Mouse (Mus musculus) hindbrain, embryonic 14.5 days (tissue): ENCODE measurements around the gene Mars. TPM values are rescaled to one million over a fixed set of nuclear protein-coding genes. Genes with fewer than 3 reads are reported as not detected.

Experiments
- ATAC-seq: fragments of 200-750 bp; cut with Nextera tagmentation; 2 replicates; pipeline ENCODE4 v1.8.0; 2017; ENCODE audit warnings: moderate number of reproducible peaks, mild to moderate bottlenecking, moderate TSS enrichment, moderate library complexity; ENCODE audit not compliant: low FRiP score
- DNase-seq: peaks from one replicate; pipeline ENCODE4 v3.0.0-alpha.2; 2015; ENCODE audit warnings: low spot score
- H3K27ac ChIP-seq: fragments of 300-500 bp; sonication (generic); 2 replicates; pipeline ENCODE4 v1.5.1; 2014; ENCODE audit warnings: mild to moderate bottlenecking, moderate library complexity
- H3K27me3 ChIP-seq: fragments of 300-500 bp; sonication (generic); 2 replicates; pipeline ENCODE4 v1.6.1; 2014; ENCODE audit warnings: mild to moderate bottlenecking, low read length, mixed read lengths; ENCODE audit not compliant: control insufficient read depth, insufficient read depth
- H3K36me3 ChIP-seq: fragments of 300-500 bp; sonication (generic); replicated peaks from 2 replicates; pipeline ENCODE4 v1.6.1; 2014; ENCODE audit not compliant: control insufficient read depth, insufficient read depth
- H3K4me1 ChIP-seq: fragments of 300-500 bp; sonication (generic); replicated peaks from 2 replicates; pipeline ENCODE4 v1.6.1; 2014; ENCODE audit warnings: antibody characterized with exemption, low read length, mixed read lengths; ENCODE audit not compliant: control insufficient read depth, insufficient read depth
- H3K4me2 ChIP-seq: fragments of 300-500 bp; sonication (generic); replicated peaks from 2 replicates; pipeline ENCODE4 v1.6.1; 2014; ENCODE audit warnings: mild to moderate bottlenecking, moderate library complexity
- H3K4me3 ChIP-seq: fragments of 300-500 bp; sonication (generic); replicated peaks from 2 replicates; pipeline ENCODE4 v1.5.1; 2014; ENCODE audit warnings: mild to moderate bottlenecking, low read length
- H3K9ac ChIP-seq: fragments of 300-500 bp; sonication (generic); 2 replicates; pipeline ENCODE4 v1.6.1; 2014
- H3K9me3 ChIP-seq: fragments of 300-500 bp; sonication (generic); 2 replicates; pipeline ENCODE4 v1.6.1; 2016; ENCODE audit warnings: low read length; ENCODE audit not compliant: control insufficient read depth
- WGBS: fragments of 180-500 bp; shearing (Covaris S2); extraction: QIAGEN DNeasy Blood & Tissue Kit; methylation state at CpG from one replicate; pipeline ENCODE4 v1.1.7; 2014; 5-methylcytosine and 5-hydroxymethylcytosine counted together
- polyA plus RNA-seq: library from polyadenylated mRNA; unstranded; fragments of >200 nt; fragmentation: Nextera tagmentation; extraction: Ambion mirVana; gene quantifications from 2 replicates; pipeline ENCODE4 v1.2.1, GENCODE M21; 2014

The Mars gene
- polyA plus RNA-seq, 1 experiment from 2014 or later = 113 TPM

- H3K27ac ChIP-seq = peak overlapping the region; percentile 61
- H3K4me1 ChIP-seq = peaks cover 18% of the 10 kb centered on the region; the same call in 1 of the 2 replicates
- H3K4me2 ChIP-seq = peak overlapping the region; percentile 52
- DNase-seq (no peak), ATAC-seq (peak; percentile 18; the same call in 1 of the 2 replicates)
- no peaks in the 10 kb centered on the region for H3K9me3 ChIP-seq
- H3K9ac ChIP-seq = peak overlapping the region; percentile 31; the same call in 1 of the 2 replicates
- peaks cover 37% of the 10 kb centered on the region for H3K27me3 ChIP-seq
- no peaks in the 10 kb centered on the region for H3K36me3 ChIP-seq
- H3K4me3 ChIP-seq = peak overlapping the region; percentile 31
- under 1% methylated on average over 39 of the region's 42 CpGs for WGBS
Observed at GRCm38 (mm10) chr10:127339683-127340576, 28.3 kb upstream of the Mars start.

- ATAC-seq (peak; percentile 82), DNase-seq (peak; percentile 93)
- peak overlapping the region; percentile 31 for H3K4me3 ChIP-seq
- peak overlapping the region; percentile 52 for H3K4me2 ChIP-seq
- WGBS = under 1% methylated on average over 31 of the region's 31 CpGs
- peak overlapping the region; percentile 61 for H3K27ac ChIP-seq
- H3K9me3 ChIP-seq = no peaks in the 10 kb centered on the region
- peaks cover 37% of the 10 kb centered on the region for H3K27me3 ChIP-seq
- H3K4me1 ChIP-seq = peaks cover 18% of the 10 kb centered on the region; the same call in 1 of the 2 replicates
- 0 out of 2 replicates have a peak overlapping the region, but pooled peaks have one; percentile 31 for H3K9ac ChIP-seq
- H3K36me3 ChIP-seq = no peaks in the 10 kb centered on the region
Observed at GRCm38 (mm10) chr10:127338930-127339682, 27.5 kb upstream of the Mars start.

- no peaks in the 10 kb centered on the region for H3K9me3 ChIP-seq
- peaks cover 37% of the 10 kb centered on the region for H3K27me3 ChIP-seq
- ATAC-seq = no peak
- H3K9ac ChIP-seq = no peak overlapping the region
- 84% methylated on average over 6 of the region's 6 CpGs for WGBS
- DNase-seq = no peak
- no peak overlapping the region for H3K4me2 ChIP-seq
- no peaks in the 10 kb centered on the region for H3K36me3 ChIP-seq
- no peak overlapping the region for H3K27ac ChIP-seq
- H3K4me3 ChIP-seq = no peak overlapping the region
- H3K4me1 ChIP-seq = peaks cover 18% of the 10 kb centered on the region; the same call in 1 of the 2 replicates
Observed at GRCm38 (mm10) chr10:127337536-127338099, 26.0 kb upstream of the Mars start.

GRCm38 (mm10) chr10:127336952-127337351, 25.4 kb upstream of the Mars start:
- no peak overlapping the region for H3K4me3 ChIP-seq
- H3K27ac ChIP-seq = no peak overlapping the region
- peaks cover 18% of the 10 kb centered on the region; the same call in 1 of the 2 replicates for H3K4me1 ChIP-seq
- DNase-seq = no peak
- ATAC-seq = no peak
- 69% methylated on average over 5 of the region's 5 CpGs for WGBS
- H3K9ac ChIP-seq = no peak overlapping the region
- H3K4me2 ChIP-seq = no peak overlapping the region
- H3K36me3 ChIP-seq = no peaks in the 10 kb centered on the region
- H3K27me3 ChIP-seq = peaks cover 30% of the 10 kb centered on the region
- H3K9me3 ChIP-seq = no peaks in the 10 kb centered on the region

GRCm38 (mm10) chr10:127335271-127335670, 23.7 kb upstream of the Mars start:
- ATAC-seq = no peak

GRCm38 (mm10) chr10:127333152-127333551, 21.6 kb upstream of the Mars start:
- Histone ChIP-seq H3K9me3 (no peaks in the 10 kb centered on the region), H3K4me1 (no peaks in the 10 kb centered on the region), H3K9ac (no peak overlapping the region), H3K4me3 (no peak overlapping the region), H3K27me3 (peaks cover 22% of the 10 kb centered on the region), H3K27ac (no peak overlapping the region), H3K4me2 (no peak overlapping the region), H3K36me3 (no peaks in the 10 kb centered on the region)
- DNase-seq (no peak), ATAC-seq (no peak)
- 72% methylated on average over 5 of the region's 5 CpGs for WGBS

More at GRCm38 (mm10) chr10:127335271-127335670, 23.7 kb upstream of the Mars start:
- WGBS = 54% methylated on average over 1 of the region's 1 CpGs
- DNase-seq = no peak
- Histone ChIP-seq H3K36me3 (no peaks in the 10 kb centered on the region), H3K4me3 (no peak overlapping the region), H3K27ac (no peak overlapping the region), H3K27me3 (peaks cover 14% of the 10 kb centered on the region), H3K9me3 (no peaks in the 10 kb centered on the region), H3K4me1 (peaks cover 14% of the 10 kb centered on the region; the same call in 1 of the 2 replicates), H3K9ac (no peak overlapping the region), H3K4me2 (no peak overlapping the region)

- Histone ChIP-seq H3K4me3 (0 out of 2 replicates have a peak overlapping the region, but pooled peaks have one; percentile 11), H3K9me3 (no peaks in the 10 kb centered on the region), H3K9ac (peak overlapping the region; percentile 34), H3K27me3 (peaks cover 30% of the 10 kb centered on the region), H3K36me3 (no peaks in the 10 kb centered on the region), H3K4me1 (no peaks in the 10 kb centered on the region), H3K27ac (no peak overlapping the region), H3K4me2 (peak overlapping the region; percentile 42)
- ATAC-seq (no peak), DNase-seq (no peak)
- WGBS = 32% methylated on average over 31 of the region's 31 CpGs
Observed at GRCm38 (mm10) chr10:127332211-127332874, 20.8 kb upstream of the Mars start.

- WGBS = 78% methylated on average over 7 of the region's 7 CpGs
- H3K27me3 ChIP-seq = peaks cover 51% of the 10 kb centered on the region
- DNase-seq (no peak), ATAC-seq (no peak)
- H3K4me2 ChIP-seq = no peak overlapping the region
- H3K4me3 ChIP-seq = no peak overlapping the region
- no peak overlapping the region for H3K27ac ChIP-seq
- peaks cover 7% of the 10 kb centered on the region for H3K4me1 ChIP-seq
- no peaks in the 10 kb centered on the region for H3K36me3 ChIP-seq
- no peak overlapping the region for H3K9ac ChIP-seq
- 0 out of 2 replicates have a peak, but pooled peaks cover 4% of the 10 kb centered on the region for H3K9me3 ChIP-seq
Observed at GRCm38 (mm10) chr10:127330212-127330611, 18.6 kb upstream of the Mars start.
